Mouse (Mus musculus) heart, adult 9 months (tissue): ENCODE measurements around the gene En1.

ENCODE experiments used
- DNase-seq, 2 experiments: peaks; one replicate each; pipeline ENCODE4 v3.0.0; 2022; ENCODE audit warnings: low spot score in 2 of 2

Gene En1

DNA sequence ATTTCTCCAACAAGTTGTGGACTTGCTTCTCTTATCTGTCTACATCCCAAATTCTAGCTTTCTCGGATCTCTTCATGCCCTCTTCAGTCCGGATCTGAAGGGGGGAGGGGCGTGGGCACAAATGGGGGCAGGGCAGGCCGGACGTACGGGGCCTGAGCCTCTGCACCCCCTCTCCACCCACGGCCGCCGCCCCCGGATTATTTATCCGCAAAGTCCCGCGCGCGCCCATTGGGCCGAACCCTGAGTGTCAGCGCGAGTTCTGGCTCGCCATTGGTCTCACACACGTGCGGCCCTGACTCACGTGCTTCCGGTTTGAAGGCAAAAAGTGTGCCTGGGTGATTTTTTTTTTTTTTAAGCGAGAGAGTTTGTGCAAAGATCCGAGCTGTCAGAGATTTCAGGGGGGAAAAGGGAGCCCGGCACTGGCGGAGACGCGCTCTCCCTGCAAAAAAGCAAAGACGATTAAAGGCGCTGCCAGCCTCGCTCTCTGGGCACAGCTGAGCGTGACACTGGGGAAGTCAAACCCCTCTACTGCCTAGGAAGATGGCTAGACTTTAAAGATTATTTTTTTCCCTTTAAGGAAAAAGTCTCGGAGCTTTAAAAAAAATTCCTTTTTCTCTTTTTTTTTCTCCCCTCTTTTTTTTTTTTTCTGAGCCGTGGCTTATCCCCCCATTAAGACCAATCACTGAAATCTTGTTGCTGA is at the start of gene En1:
Gene En1, plus strand, starts transcription at position 388 of the 700 bp plus-strand sequence.
- DNase-seq, result no peak

DNA sequence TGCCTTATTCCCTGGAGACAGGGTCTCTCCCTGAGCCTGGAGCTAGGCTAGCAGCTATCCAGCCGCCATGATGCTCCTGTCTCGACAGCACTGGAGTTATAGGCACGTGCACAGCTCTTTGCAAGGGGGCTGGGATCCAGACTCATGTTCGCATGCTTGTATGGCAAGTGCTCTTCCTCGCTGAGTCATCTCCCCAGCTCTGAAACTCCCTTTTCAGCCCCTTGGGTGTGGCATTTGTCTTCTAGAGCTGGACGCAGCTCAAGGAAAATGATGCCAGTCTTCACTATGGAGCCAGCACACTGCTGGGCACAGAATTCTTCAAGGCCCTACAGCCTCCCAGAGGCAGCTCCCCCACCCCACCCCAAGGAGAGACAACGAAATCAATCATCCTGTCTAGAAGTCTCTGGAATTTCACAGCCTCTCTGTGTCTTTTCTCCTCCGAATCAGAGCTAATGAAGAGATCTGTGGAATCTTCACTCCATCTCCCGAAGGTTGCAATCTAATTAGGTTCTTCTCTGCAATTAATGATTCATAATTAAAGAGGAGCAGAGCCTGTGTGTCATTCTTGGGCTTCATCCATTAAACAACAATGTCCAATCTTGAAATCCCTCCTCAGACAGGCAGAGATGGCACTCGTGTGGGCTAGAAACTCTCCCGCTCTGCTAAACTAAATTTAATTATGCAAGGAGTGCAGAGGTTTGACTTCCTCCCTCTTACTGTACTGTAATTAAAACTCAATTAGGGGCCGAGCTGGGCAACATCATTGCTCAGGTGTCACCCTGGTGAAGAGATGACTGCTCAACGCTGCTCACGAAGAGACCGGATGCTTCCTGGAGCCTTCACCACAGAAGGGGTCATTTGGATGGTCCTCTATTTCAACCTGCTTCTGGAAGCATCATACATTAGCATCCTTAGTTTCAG is 45.0 kb upstream of the En1 start:
- no peak for DNase-seq

DNA sequence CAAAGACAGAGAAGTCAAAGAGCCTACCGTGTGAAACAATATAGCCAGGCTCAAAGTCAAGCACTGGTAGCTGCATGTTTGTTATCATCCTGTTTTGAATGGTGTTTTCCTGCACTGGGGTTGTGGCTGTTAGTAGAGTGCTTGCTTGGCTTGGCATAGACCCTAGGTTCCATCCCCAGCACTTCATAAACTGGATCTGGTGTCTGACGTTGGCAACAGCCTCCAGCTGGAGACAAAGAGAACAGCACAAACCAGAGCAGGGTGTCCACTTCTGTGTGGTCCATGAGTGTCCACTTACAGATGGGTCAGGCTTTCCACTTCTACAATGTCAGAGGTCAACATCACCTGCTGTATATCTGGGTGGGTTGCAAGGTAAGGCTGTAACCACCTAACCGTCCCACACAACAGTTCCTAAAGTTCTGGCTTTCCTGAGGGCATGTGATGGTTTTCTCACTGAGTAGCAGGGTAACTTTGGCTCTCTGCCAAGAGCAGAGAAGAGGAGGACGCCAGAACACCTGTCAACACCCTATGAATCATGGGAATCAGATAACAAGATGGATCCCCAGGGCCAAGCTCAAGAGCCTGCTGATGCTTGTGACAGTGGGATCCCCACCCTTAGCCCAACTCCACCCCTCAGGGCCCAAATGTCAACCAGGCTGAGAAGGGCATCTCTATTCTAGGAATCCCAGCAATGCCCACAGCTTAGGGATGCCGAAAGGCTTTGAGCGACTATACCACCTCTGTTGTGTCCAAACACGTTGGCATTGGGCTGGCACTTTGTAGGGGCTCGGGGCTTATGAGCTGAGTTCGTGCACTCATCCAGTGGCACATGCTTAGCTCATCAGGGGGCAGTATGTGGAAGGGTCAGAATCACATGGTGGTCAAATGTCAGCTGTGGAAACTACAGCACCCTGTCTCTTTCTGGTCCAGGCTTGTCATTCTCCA is 43.6 kb upstream of the En1 start:
- no peak for DNase-seq

DNA sequence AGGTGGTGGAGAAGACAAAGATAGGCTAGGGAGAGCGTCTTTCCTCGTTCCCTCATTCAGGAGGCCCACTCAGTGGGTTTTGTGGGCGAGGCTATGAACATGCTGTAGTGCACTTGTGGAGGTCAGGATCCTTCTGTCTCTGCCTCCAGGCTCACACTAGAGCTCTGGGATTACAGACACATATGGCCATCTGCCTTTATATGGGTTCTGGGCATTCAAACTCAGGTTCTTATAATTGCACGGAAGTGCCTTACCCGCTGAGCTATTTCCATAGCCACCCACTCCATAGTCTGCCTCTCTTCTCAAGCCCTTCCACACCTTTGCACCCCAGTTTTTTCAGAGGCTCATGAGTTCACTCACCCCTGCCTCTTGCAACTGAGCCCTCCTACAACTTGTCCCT is 42.3 kb upstream of the En1 start:
- no peak for DNase-seq

DNA sequence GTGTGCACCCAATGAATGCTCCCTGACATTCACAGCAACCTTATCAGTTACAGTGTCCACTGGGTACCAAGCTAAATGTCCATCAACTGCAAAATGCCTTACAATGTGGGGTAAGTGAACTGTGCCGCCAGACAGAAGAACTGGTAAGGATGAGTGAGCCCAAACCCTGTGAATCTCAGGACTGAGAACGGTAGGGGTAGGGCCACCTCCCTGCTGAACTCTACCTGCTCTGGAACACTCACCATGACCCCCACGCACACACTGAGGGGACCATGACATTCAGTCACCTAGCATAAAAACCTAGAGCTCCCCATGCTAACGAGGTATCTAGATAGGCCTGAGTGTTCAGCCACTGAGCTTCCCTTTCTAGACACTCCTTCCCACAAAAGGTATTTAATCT is 20.9 kb upstream of the En1 start:
- DNase-seq, result no peak

DNA sequence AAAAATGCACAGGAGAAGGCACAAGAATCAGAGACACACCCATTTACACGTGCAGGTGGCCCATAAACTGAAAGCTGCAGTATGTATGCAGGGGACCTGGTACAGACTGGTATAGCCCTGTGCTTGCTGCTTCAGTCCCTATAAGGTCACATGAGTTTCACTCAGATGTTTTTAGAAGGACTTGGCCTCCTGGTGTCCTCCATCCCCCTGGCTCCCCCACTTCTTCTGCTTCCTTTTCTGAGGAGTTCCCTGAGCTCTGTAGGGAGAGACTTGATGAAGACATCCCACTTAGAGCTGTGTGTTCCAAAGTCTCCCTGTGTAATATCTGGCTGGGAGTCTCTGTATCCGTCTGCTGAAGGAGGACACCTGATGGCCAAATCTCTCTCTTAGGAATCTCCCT is 16.7 kb upstream of the En1 start:
- no peak for DNase-seq

DNA sequence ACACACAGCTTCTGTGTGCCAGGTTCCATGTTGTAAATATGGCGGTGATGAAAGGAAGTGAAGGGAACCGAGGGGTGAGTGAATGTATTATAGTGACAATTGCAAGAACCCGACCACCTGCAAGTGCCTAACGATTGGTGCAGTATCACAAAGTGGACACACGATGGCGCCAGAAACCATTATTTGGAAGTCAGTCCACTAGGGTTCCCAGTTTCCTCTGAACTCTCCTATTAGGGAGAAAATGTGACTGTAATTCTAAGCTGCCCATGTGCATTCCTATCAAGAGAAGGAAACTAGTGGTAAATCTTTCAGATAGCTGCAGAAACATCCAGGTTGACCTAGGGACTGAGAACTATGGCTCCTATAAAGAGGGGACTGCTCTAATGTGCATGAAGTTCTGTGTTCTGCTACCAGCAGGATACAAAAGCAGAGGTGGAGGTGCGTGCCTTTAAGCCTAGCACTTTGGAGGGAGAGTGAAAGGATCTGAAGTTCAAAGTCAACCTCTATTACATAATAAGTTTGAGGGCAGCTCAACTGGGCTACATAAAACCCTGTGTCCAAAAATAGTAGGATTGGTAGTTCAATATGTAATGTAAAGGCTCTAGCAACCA is 15.6 kb upstream of the En1 start:
- peak in 1 of 2 experiments; percentile 32 for DNase-seq

DNA sequence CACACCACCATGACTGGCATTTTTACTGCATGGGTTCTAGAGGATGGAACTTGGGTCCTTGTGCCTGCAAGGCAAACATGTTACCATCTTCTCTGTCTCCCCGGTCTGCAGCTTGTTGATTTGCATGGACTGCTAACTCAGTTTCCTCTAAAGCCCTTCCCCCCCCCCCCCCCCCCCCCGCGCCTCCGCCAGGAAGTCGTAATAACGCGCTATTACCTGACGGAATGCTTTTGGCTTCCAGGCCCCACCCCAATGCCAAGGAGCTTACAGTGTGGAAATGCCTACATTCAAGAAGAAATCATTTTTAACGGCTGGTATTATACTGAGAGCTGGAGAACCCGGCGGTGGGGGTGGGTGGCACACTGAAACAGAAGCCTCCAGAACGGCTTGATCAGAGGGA is 14.8 kb upstream of the En1 start:
- no peak for DNase-seq

DNA sequence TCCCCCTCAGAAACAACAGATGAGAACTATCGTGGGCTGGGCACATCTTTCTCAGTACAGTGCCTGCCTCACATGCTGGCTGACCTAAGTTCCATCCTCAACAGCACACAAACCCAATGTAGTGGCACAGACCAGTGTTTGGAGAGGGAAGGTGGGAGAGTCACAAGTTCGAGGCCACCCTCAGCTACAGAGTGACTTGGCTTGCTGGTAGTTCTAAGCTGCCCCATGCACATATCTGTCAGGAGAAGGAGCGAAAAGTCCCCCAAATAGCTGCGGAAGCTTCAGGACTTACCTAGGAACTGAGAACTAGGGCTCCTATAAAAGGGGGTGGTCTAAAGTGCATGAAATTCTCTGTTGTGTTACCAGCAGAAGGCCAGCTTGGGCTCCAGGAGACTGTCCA is 14.3 kb upstream of the En1 start:
- DNase-seq, result no peak

DNA sequence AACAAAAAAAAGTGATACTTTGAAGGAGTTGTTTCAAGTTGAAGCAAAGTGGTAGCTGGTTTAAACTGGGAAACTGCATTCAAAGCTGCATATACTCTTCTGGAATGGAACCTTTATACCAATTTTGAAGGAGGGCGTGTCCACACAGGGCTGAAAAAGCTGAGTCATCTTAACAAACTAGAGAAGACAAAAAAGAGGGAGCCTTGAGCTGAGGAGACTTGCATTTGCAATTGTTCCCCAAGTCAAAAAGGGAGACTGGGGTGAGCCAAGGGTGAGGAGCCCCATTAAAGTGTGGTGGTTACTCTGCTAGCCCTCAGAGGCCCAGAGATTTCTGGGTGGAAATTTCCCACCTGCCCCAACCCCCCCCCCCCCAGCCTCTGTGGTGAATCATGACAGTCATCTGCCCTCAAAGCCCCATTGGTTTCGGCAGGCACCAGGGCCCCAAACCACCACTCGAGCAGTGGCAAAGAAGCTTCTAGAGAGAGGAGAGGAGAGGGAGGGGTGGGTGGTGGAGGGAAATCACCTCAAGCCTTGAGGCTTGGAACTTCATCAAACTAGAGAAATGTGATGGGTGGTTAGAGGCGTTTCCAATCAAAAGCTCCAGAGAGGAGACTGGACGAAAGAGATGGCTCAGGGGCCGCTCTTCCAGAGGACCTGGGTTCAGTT is 13.7 kb upstream of the En1 start:
- DNase-seq, result no peak

DNA sequence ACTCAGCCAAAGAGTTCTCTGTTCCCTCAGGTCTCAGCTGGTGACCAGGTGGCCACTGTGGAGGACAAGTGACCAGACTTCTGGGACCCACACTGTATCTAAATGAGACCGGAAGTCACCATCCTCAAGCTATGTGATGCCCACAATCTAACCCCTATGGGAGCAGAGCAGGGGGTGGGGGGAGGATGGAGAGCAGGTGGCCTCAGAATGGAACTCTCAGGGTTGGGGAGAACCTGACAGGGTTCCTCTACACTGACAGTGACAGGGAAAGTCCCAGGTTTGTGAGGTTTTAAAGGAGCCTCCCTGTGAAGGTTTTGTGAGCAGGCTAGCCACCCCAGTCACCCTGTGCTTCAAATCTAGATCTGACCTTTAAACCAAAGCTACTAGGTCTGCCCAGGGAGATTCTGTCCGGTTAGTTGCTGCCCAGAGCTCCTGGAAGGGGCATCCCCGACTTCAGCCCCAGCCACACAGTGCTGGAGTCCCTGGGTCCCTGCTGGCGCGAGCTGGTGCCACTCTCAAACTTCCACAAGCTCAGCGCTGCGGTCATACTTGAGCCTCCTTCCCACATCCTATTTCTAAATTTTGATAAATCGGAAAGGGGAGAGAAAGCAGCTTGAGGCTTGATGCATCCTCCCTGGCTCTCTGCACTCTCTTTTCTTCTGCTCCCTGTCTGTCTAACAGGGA is 8.8 kb upstream of the En1 start:
- no peak for DNase-seq

DNA sequence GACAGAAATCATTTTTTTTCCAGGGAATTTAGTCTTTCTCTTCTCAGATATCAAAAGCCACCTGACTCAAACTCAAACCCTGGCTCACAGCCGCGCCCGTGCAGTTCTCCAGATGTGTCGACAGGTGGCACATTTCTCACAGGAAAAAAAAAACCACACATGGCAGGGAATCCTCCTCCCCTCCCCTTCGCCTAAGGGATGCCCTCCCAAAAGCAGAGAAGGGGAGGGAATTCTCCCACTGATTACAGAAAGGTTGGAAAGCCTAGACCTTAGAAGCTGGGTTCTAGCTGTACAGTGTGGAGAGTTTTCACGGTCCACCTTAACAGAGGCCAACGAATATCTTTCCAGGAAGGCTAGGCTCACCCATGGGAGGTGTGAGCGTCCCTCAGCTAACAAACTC is 7.6 kb upstream of the En1 start:
- no peak for DNase-seq

DNA sequence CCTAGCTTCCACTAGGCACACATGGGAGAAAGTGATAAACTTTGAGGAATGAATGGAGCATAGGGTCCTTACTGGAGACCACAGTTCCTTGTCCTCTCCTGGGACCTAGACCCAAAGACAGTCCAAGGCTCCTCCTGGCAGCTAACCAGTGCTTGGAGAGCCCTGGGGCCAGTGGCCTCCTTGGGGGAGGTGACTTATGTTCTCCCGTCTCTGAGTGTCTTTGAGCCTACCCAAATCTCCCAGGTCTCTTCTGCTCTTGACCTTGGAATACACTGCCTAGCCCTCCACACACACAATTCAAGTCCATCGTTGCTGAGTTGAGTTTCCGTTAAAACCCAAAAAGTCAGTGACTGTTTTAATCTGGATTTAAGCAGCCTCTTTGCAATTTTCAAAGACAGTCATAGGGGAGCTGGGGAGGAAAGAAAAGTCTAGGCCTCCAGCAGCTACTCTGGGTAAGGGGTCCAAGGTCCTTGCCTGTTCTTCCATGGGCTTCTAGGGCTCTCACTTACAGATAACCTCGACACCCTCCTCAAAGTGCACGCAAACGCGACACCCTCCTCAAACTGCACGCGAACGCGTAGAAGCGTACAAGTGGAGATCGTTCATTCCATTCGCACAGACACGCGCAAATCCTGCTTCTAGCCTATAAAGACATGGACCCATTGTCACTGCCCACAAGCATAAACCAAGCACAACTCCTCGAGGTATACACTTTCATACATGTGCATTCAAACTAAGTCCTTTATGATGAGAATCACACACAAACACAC is 6.6 kb upstream of the En1 start:
- DNase-seq, result no peak

DNA sequence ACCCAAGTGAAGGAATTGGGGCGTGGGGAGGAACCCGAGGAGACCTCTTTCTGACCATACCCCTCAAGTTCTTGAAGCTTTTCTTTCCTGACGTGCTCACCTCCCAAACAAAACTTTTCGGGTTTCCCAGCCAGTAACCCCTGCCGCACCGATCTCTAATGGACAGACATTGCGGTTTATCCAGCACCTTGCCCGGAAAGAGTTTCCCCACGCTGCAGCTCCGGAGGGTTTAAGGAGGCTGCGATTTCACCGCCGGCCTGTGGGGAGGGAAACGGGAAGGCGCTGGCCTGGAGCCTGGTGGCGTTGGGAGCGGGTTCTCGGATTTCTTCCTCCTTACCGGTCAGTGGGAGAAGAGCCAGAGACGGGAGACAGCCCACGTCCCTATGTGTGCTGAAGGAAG is 5.9 kb upstream of the En1 start:
- no peak for DNase-seq

DNA sequence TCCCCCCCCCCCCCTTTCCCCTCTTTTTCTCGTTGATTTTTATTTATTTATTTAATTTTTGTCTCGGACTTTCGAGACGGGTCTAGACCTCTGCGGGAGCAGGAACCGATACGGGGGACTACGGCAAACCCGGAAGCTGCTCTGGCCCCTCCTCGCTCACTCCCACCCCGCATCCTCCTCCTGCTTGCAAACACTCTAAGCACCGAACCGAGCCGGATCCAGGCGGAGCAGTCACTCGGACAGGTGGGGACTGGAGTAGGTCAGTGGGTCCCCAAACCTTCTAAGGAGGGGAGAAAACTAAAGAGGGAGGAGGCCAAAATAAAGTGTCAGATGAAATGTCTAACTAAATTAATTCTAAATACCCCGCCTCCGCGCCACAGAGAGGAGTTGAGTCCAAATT is 5.4 kb upstream of the En1 start:
- no peak for DNase-seq

DNA sequence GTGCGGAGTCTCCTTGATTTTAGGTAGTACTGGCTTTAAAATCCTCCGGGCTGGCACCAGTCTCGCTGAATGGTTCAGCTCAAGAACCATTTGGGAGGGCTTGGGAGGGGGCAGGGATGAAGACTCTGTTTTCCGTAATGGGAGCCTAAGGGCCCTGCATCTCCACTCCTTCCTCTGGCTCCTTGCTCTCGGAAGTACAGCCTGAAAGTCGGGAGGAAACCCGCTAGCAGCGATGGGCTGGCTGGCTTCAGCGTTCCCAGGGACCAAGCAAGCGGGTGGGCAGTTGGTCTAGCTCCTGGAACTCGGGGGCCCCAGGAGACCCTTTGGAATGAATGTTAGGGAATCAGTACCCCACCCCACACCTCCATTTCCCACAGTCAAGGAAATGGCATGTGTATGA is 4.9 kb upstream of the En1 start:
- DNase-seq, result no peak

DNA sequence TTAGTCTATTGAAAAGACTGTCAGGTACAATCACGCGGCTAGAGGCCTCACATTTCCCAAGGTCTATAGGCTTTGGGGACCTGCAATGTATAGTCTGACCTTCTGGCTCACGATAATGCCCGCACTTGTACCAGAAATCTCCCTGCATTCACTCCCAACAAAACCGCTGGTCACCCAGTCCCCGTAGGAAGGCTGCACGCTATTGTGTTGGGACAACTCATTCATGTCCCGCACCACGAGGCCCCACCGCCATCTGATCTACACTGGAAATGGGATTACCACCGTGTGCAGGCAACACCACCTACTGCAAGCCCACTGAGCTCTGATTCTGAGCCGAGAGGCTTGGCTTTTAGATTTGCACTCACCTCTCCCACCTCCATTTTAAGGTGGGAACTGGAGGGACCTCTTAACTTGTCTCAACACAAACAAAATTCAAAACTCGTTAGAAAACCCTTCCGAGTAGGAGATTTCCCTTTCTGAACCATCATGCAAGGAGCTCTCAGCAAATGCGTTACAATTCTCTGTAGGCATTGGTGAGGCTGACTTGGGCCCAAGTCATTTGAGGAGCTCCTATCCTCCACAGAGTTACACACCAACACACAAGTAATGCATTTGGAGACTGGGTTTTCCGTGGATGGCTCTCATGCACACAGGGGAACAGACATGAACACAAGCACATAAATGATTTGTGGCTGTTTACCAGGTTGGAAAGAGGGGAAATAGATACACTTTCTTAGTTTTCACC is 3.9 kb upstream of the En1 start:
- no peak for DNase-seq

DNA sequence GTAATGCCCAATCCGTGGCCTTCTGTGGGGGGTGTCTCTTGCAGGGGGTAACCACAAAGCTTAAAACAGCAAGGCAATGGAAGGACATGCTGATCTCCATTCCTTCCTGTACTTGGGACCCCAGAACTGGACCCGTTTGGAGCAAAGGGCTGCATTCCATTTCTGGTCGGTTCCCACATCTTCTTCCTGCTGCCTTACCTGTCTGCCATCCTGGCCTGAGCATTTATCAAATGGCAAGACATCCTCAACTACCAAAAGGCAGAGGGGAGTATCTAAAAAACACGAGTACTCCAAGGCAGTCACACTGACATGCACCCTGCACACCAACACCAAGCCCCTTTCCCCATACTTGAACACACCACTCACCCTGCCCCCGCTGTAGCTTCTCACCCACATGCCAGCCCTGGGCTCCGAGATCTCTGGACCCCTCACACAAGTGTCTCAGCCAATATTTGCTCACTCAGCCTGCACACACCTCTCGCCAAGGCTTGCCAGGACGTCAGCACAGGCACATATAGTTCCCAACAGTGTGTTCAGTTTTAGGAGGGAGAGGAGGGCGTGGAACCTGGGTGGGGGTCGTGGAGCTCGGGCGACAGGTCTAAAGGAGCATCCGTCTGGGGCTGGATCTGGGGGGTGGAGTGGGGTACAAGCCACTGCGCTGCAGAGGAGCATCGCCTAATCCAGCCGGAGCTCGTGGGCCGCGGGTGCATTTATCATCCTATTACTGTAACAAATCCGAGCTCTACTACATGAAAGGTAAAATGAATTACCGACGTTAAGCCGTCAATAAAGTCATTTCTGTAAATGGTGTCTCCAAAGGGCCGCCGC is 2.7 kb upstream of the En1 start:
- DNase-seq, result no peak
